Mouse (Mus musculus): Measurements from ENCODE around the gene Pbld1.
"Not testable (repeated sequence)": the region's sequence is repeated elsewhere in the genome, so short reads cannot be mapped to it uniquely, and the experiment has no call there.

Gene Pbld1

DNA sequence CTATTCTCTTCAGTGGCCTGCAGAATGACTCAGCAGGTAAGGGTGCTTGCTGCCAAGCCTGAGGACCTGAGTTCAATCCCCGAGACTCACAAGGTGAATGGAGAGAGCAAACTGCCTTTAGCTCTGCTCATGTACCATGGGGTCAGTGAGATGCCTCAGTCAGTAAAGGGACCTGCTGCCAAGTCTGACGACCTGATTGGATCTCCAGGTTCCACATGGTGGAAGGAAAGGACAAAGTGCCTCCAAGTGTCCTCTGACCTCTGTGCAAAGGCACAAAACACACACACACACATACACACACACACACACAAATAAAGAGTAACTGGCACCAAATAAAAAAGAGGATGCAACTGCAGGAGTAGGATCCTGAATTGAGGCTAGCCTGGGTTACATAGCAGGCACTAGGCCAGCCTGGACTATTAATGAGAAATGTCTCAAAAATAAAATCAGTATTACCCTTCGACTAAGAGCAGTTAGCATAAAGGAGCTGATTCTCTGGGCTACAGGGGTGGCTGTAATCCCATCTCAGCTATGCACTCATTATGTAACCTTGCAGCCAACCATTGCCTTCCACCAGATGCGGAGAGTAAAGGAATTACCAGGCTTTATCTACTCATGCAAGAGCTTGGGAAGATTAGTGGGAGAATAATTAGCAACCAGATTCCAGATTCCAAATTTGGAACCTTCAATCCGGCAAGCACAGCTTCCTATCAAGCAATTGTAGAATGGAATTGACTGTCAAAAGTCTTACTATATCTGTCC, 19.9 kb upstream of the Pbld1 start:
- DNase-seq (ENCODE audit: low spot score), result no peak

GRCm38 (mm10) chr10:63043154-63043553, 16.8 kb upstream of the Pbld1 start:
- no peak for DNase-seq (ENCODE audit: low spot score)

DNA sequence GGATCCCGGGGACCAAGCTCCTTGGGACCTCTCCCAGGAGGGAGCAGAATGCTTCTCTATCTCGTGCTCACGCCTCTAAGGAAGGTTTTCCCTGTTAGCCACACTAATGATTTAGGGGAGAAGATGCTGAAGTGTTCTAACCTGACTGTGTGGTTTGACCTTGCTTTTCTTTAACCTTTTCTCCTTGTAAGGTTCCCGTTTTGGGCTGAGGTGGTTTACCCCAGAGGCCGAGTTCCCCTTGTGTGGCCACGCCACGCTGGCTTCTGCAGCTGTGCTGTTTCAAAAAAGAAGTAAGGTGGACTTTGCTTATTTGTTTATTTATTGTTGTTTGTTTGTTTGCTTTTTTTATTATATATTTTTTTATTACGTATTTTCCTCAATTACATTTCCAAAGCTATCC, 12.2 kb upstream of the Pbld1 start:
- no peak for DNase-seq (ENCODE audit: low spot score)

DNA sequence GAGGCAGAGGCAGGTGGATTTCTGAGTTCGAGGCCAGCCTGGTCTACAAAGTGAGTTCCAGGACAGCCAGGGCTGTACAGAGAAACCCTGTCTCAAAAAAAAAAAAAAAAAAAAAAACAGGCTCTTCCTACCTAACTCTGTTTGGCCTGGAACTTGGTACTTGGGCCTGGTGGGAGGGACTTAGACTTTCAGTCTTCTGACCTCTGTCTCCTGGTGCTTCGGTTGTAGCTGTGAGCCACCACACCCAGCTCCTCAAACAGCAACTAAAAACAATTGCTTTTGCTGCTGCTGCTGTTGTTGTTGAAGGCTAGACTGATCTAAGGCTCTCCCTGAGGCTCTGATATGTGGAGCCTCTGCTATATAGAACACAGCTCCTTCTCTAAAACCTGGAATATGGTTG, 10.9 kb upstream of the Pbld1 start:
- no peak for DNase-seq (ENCODE audit: low spot score)

DNA sequence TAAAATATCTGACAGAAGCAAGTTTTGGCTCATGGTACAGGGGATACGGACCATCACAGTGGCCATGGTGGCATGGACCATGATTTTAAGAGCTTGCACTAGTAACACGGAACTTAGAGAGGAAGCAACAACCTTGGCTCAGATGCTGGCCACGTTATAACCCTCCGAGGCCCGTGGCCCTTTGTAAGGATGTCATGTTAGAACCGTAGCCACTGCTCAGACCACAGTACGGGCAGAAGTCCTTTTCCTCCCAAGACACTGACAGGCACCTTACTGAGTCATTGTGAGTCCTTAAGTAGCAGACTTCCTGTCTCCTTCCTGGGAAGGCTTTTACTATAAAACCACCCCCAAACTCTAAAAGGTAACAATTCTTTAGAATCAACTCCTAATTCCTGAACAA, 8.7 kb upstream of the Pbld1 start:
- DNase-seq (ENCODE audit: low spot score), result no peak

DNA sequence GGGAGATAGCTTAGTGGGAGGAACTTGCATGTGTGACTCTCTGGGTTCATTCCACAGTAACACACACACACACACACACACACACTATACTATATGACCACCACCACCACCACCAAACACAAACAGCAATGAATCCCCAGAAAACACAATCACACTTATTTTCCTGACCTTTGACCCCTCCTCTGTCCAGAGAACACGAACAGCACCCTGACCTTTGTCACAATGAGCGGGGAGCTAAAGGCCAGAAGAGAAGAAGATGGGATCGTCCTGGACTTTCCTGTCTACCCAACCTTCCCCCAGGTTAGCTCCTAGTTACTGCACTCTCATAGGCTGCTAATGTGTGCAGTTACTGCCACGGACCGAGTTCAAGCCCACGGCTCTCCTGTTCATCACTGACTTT, 8.0 kb upstream of the Pbld1 start:
- no peak for DNase-seq (ENCODE audit: low spot score)

DNA sequence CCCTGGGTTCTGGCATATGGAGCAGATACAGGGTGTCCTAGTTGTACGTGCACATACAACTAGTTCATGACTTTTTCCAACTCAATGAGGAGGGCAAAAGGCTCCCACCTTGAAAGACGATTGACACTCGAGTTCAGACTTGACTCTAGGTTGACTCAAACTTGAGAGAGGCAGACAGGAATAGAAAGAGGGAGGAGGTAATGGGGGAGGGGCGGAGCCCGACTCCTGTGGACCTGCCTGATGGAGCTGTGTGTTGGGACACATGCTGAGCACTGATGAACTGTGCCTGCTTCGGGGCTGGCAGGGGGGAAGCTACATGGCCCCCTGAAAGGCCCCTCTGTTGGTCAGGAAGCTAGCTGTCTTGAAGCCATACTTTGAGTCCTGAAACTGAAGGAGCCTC, 7.0 kb upstream of the Pbld1 start:
- no peak for DNase-seq (ENCODE audit: low spot score)

DNA sequence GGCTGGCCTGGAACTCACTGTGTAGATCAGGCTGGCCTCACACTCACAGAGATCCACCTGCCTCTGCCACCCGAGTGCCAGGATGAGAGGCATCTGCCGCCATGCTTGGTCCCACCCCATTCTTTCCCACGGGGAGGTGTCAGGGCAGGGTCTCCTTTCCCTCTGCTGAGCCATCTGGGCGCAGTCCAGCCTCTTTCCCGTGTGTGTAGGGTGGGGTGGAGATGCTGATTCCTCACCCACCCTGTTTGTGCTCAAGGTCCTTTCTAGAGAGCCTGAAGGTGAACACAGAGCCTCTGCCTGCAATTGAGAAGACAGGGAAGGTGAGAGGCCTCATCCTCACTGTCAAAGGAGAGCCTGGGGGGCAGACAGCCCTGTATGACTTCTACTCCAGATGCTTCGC, 5.9 kb upstream of the Pbld1 start:
- not testable (repeated sequence) for DNase-seq (ENCODE audit: low spot score)

- DNase-seq (ENCODE audit: low spot score), result no peak
Observed at GRCm38 (mm10) chr10:63054586-63054985, 5.4 kb upstream of the Pbld1 start.

DNA sequence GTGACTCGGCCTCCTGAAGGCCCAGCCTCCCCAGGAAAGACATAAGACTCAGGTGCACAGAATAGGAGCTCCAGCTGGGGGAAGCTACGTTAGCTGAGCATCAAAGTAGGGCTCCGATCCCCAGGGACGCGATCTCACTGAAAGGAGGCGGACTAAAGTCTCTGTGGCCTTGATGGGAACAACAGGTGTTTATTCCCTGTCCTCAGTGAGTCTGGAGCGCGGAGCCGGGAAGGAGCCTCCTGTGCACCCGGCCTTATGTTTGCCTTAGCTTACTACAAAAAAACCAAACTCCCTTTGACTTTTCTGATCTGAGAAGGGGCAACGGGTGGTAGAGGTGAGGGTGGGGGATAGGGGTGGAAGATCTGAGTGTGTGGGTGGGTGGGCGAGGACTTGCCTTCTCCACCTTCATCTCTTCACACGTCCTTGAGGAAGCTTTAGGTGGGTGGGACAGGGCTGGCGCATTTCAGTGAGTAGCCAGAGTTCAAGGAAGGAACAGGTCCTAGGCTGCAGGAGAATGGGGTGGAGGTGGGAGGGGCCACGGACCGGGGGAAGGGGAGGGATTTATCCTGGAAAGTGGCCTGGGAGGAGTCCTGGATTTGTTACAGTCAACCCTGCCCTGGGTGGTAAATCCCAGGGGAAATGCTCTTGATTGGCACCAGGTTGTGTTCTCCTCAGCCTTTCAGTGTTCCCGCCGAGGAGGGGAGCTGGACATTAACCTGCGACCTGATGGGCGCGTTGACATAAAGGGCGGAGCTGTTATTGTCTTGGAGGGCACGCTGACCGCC, 2.8 kb upstream of the Pbld1 start:
- no peak for DNase-seq (ENCODE audit: low spot score)

- DNase-seq (ENCODE audit: low spot score), result no peak
Observed at GRCm38 (mm10) chr10:63060406-63060805, 444 bp downstream of the Pbld1 start.

GRCm38 (mm10) chr10:63061266-63061665, 1.3 kb downstream of the Pbld1 start:
- DNase-seq (ENCODE audit: low spot score), result no peak

GRCm38 (mm10) chr10:63062696-63063095, 2.7 kb downstream of the Pbld1 start:
- DNase-seq (ENCODE audit: low spot score), result no peak

GRCm38 (mm10) chr10:63063365-63063764, 3.4 kb downstream of the Pbld1 start:
- no peak for DNase-seq (ENCODE audit: low spot score)

DNA sequence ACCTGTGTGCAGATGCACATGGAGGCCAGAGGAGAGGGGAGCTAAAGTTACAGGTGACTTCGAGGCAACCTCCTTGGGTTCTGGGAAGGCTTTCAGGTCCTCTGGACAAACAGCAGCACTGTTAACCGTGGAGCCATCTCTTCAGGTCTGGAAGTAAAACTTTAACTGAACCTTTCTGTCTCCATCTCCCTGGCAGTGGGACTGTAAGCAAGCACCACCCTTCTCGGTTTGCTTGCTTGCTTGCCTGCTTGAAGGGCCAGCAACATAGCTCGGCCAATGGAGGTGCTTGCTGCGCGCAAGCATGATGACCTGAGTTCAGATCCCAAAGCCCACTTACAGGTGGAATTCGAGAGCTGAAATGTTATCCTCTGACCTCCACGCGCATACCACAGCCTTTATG, 4.6 kb downstream of the Pbld1 start:
- no peak for DNase-seq (ENCODE audit: low spot score)

DNA sequence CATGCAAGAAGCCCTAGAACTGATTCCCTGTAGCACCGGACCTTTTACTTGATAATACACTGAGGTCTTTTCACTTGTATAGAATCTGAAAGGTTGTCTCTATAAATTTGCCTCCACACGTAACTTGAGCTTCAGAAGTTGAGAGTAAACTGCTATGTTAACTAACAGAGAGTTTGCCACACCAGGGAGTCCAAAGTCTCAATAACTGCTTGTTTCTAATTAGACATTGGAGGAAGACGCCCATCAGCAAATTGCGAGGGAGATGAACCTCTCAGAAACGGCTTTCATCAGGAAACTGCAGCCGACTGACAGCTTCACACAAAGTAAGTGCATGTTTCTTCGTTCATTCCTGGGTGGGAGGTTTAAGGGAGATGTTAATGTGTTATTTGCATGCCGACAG, 5.6 kb downstream of the Pbld1 start:
- DNase-seq (ENCODE audit: low spot score), result no peak

- peak; percentile 69 for DNase-seq (ENCODE audit: low spot score)
Observed at GRCm38 (mm10) chr10:63065988-63066387, 6.0 kb downstream of the Pbld1 start.

GRCm38 (mm10) chr10:63086304-63086703, 26.3 kb downstream of the Pbld1 start:
- no peak for DNase-seq (ENCODE audit: low spot score)

GRCm38 (mm10) chr10:63089103-63089757, 29.3 kb downstream of the Pbld1 start:
- DNase-seq (ENCODE audit: low spot score), result no peak

GRCm38 (mm10) chr10:63089758-63090571, 30.0 kb downstream of the Pbld1 start:
- DNase-seq (ENCODE audit: low spot score), result peak; percentile 13

DNA sequence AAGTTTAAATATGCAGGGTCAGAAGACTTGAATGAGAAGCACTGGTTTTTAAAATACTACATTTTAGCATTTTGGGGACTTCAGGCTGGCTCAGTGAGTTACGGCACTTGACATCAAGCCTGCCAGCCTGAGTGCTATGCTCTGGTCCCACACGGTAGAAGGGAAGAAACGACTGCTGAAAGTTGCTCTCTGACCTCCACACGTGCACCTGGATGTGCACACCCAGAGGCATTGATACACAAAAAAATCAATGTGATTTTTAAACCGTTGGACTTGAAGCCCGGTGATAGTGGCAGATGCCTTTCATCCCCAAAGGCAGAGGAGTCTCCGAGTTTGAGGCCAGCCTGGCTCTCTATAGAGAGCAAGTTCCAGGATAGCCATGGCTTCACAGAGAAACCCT, 32.0 kb downstream of the Pbld1 start:
- DNase-seq (ENCODE audit: low spot score), result no peak
